Mouse (Mus musculus) erythroblast, embryonic 14.5 days (primary cell): ENCODE results near the gene Spef1.

Experiments
- GATA1 ChIP-seq: IDR thresholded peaks from 2 replicates; pipeline ENCODE4 v1.6.1; 2012; ENCODE audit warnings: low read length, inconsistent platforms, mixed read lengths
- TAL1 ChIP-seq: IDR thresholded peaks from 3 replicates; pipeline ENCODE4 v1.6.1; 2012; ENCODE audit warnings: low read length, inconsistent platforms, mixed read lengths

DNA sequence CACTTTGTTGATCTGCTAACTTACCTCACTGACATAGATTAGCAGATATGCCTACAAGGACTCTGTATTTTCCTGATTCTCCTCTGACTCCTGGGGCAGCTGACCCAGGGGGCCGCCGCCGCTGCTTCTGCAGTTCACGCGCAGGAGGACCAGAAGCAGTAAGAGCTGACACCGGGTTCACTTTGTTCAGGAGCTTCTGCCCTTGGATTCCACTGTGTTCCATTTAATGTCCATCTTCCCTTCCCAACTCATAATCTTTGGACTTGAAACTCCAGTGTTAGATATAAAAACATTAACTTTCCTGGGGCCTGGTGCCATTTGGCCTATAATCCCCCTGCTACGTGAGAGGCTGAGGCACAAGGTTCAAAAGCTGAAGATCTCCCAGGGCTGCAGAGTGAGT, 23.2 kb downstream of the Spef1 start:
- TF ChIP-seq GATA1 (no peak), TAL1 (no peak)
